Mouse (Mus musculus) adrenal gland, postnatal 4 days (tissue): Measurements from ENCODE around the gene Cir1. TPM values are rescaled to one million over a fixed set of nuclear protein-coding genes. Genes with fewer than 3 reads are reported as not detected.

Source experiments
- DNase-seq, 2 experiments: peaks; one replicate each; pipeline ENCODE4 v3.0.0; 2021 to 2022; ENCODE audit warnings: low spot score in 2 of 2, mixed read lengths in 2 of 2
- total RNA-seq, 2 experiments: library from RNA; stranded (reverse); gene quantifications; 2 replicates each; pipeline ENCODE4 v1.2.3; 2021

Gene Cir1
- total RNA-seq, 2 experiments from 2014 or later, result 25.3 to 28.8 TPM

DNA sequence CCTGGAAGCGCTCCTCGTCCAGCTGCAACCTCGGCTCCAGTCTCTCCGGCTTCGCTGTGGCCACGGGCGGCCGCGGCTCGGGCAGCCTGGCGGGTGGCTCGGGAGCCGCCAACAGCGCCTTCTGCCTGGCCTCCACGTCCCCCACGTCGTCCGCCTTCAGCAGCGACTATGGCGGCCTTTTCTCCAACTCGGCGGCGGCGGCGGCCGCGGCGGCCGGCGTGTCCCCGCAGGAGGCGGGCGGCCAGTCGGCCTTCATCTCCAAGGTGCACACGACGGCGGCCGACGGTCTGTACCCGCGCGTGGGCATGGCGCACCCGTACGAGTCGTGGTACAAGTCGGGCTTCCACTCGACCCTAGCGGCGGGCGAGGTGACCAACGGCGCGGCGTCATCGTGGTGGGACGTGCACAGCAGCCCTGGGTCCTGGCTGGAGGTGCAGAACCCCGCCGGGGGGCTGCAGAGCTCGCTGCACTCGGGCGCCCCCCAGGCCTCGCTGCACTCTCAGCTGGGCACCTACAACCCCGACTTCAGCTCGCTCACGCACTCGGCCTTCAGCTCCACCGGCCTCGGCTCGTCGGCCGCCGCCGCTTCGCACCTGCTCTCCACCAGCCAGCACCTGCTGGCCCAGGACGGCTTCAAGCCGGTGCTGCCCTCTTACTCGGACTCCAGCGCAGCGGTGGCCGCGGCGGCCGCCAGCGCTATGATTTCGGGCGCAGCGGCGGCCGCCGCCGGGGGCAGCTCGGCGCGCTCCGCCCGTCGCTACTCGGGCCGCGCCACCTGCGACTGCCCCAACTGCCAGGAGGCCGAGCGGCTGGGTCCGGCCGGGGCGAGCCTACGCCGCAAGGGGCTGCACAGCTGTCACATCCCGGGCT is 39.0 kb downstream of the Cir1 start:
- DNase-seq, result no peak

DNA sequence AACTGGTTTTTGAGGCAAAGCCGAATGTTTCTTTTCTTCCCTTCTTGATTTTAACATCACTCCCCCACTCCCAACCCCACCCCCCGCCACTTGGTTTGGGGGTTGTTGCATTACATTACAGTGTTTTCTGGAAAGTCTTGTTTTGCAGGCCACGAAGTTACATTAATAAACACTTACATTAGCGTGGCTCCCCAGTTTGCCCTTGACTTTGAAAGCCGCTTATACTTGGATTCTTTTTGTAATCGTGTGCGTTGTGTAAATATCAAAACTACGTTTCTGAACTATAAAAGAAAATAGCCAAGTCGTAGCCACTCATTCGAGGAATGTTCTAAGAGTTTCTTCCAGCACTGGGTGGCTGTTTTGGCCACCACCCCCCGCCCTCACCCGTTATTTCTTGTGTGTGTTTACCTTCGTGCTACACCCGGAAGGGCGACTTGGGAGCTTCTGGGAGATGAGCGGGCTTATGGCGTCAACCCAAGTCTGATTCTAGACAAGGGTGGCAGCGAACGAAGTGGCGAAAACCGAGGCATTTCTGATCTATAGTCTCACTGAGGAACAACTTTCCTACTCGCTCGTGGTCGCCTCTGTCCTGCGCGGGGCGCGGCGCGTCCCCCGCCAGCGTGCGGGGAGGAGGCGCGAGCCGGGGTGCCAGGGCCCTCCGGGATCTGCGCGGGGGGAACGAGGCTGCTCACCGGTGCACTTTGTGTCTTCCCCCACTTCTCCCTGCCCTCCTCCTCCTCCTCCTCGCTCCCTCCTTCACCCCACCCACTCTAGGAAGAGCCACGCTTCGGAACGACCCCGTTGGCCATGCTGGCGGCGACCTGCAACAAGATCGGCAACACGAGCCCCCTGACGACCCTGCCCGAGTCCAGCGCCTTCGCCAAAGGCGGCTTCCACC is 39.9 kb downstream of the Cir1 start:
- DNase-seq, result no peak

DNA sequence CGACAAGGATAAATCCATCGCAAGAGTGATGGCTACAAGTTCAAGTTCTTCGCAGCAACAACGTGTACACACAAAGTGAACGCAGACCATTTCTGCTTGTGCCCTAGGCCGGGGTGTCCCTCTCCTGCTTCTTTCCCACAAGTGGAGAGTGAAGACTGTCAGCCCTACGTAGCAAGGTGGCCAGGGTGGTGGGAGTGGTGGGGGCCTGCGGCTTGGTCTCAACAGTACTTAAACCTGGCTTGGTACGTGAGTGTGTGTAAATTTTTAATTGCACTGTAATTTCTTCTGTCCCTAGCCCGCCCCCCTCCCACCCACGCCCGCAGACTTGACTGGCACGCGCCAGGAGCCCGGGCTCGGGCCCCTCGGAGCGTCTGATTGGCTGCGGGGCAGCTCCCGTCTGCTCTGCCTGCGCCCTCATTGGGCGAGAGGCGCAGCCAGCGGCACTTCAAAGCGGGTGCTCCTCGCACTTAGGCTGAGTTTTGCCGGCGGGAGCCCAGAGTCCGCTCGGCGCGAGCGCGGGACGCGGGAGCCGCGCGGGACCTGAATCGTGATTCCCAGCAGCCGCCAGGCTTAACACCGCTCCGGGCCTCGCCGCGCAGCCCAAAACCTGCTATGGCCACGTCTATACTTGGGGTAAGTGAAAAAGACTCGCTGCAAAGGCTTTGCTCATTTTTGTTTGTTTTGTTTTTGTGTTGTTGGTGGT is 40.9 kb downstream of the Cir1 start, which contains the start of gene Sp9:
TSS of gene Sp9 (plus strand) at position 467 of the 703 bp plus-strand sequence.
- DNase-seq, result no peak

DNA sequence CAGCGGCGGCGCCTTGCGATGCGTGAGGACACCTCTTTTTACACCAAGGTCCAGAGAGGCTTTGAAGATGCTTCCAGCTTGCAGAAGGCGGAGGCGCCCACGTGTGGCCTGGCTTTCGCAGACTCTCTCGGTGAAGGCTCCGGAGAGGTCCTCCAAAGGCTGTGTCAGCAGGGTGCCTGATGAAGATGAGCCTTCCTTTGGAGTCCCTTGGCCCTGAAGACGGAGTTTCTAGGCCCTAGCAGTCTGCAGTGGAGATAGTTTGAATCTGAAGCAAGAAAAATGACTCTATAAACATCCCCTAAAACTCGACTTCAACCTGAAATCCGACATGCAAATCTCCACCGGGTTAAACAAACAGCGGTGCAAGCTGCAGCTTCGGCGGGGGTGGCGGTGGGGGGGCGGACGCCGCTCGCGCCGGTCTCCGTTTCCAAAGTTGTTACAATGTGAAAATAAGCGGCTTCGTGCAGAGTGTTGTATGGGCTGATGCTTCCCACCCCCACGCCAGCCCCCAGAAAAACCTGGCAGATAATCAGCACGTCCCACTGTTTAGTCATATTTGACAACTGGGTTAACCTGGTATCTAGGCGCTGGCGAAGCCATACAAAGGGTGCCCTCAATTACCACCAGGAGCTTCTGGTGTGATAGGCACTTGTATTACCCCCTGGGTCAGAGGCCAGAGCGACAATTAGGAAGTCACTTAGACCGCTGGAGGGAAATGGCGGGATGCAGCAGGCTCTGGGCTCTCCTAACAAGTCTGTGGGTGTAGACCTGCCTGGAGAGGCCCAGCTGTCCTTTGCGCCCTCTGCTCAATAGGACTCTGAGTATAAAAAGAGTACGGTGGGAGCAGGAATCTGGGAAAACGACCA is 41.7 kb downstream of the Cir1 start:
- no peak for DNase-seq

DNA sequence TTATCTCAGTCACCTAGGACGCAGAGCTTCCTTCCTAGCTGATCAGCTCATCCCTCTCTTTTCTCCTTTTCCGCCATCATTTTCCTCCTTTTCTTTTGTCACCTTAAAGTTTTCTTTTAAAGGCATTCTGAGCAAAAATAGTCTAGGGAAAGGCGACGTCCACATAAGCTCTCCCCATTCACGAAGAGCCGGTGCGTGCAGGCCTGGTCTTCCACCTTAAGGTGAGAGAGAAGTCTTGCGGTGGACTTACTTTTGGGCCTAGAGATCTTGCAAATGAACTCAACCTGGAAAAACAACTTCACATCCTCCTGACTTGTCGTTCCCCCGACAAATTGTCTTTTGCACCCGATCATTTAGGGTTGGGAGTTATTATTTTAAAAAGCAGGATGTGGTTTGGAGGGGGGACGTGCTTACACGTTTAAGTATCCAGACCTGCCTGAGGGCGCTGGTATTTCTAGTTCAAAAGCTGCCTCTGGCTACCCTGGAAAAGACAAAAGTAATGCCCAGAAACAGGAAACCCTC is 42.4 kb downstream of the Cir1 start:
- DNase-seq, result no peak

DNA sequence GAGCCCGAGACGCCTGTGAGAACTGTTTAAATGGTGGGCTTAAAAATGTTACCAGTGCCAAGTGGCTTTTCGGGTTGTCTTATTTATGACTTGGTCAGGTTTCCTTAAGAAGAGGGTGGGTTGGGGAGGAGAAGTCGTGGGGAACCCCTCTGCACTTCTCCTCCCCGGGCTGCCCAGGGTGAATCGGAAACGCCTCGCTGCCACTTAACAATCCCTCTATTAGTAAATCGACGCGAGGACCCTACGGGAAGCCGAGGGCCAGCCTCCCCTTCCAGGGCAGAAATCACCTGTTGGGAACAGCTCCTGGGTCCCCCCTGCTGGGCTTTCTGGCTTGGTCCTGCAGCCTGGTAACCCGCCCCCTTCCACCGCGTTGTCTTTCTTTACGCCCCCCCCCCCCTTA is 42.8 kb downstream of the Cir1 start:
- no peak for DNase-seq

DNA sequence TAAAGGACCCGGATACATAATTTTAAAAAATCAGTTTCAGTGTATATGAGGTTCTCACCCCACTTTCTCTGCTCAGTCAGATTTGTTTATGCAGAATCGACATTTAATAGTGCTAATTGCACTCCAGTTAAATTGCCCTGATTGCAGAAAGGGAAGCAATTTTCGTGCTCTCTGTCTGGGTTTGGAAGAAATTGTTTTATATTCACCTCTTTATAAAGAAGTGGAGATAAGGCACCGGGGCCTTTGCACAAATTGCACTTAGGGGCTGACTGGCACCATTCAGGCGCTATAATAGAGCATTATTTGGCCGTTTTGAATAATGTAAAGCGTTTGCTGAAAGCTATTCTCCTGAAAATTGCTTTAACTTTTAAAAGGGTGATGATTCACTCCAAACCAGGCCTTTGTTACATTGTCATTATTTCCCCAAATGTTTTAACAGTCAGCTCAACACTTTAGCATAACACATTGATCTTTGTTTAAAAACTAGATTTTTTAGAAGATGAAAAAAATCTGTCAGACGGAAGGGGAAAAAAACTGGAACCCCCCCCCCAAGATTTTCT is 43.6 kb downstream of the Cir1 start:
- no peak for DNase-seq

DNA sequence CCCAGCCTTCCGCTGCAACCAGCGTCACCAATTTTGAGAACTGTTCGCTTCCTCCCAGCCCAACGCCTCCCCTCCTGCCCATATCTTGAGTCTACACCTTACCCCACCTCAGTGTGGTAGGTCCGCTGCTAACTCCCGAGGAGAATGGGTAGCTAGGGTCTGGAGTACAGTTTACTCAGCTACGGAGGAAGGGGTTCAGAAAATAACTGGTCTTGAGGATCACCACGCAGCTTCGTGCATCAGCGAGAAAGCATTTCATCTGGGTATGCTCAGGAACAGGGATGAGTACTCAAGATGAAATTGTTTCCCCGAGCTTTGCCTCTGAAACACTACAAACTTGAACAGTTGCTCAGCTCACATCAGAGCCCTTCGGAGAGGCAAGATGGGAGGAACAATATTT is 44.2 kb downstream of the Cir1 start:
- DNase-seq, result no peak

DNA sequence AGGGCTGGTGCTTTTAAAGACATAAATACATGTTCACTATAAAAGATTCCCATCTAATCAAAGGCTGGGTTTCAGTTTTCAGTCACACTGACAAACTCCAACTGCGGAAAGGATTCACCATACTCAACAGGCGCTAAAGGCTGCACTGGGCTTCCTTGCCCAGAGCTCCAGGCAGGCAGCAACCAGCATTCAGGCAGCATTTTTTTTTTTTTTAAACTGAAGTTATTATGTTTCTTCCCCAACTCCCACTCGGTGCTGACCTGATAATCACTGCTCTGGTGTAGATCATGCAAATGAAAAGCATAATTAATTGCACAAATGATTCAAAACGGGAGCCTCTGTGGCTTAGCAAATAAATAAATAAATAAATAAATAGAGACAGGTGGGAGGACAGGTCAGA is 44.7 kb downstream of the Cir1 start:
- DNase-seq, result no peak

DNA sequence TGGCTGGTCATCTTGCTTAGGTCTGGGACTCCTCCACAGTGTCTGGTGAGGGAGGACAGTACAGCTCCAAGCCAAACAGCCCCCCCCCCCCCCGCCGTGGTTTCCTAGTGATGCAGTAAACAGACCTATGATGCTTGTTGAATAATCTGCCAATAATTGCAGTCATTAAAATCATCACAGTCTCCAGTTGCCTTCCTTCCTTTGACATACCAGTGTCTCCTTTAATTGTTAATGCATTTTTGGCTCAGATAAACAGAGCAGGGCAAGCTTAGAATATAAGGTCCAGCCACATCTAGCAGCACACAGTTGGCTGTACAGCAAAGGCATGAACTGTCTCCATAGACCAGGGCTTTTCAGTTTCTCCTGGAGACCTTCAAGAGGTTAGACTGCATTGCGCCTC is 45.3 kb downstream of the Cir1 start:
- DNase-seq, result no peak

DNA sequence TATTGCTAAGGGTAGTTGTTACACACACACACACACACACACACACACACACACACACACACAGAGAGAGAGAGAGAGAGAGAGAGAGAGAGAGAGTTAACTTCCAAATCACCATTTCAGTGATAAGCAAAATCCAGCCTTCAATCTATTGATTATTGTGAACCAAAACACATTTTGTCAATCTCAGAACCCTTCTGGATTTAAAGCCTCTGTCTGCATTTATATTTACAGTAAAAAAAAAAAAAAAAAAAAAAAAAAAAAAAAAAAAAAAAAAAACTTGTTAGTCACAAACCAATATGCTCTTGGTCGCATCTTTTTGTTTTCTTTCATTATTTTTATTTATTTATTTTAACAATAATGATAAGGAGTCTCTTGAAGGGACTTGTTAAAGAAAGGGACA is 45.9 kb downstream of the Cir1 start:
- DNase-seq, result no peak

DNA sequence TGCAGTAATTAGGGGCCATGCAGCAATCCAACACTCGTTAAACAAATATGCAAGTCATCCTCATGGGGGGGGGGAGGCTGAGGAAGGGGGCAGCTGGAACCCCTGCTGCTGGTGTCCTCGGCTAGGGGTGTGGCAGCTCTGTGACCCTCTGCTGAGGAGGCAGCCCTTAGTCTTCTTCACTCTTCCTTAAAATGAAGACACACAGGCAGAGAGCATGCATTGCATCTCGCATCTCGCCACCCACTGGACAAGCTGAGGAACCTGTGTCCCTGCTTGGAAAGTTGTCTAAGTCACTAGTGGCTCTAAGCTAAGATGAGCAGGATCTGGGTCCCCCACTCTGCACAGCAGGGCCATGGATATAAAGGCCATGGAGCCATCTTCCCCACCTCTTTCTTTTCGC is 46.5 kb downstream of the Cir1 start:
- DNase-seq, result no peak

DNA sequence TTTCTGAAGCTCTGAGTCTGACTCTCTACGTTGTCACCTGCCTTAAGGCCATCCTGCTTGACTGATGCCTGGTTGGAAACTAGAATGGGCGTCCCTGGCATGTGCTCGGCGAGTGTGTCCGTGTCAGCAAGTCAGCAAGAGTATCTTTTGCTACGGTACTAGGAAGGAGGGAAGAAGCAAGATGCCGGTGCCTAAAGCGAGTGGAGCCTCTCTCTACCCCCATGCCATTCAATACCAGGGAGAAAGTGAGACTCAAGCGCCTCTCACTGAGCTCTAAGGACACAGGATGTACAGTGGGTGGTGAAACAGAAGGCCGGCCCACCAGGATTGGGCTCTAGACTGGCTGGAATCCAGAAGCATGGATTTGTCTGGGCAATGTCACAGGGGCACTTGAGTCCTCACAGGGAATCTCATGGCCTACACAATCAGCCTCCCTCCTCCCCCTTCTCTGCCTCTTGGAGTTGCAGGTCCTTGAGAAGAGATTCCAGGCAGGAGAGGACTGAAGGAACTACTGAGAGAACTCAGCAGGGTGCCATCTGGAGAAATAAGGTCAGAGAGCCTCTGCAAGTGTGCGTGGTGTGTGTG is 47.8 kb downstream of the Cir1 start:
- no peak for DNase-seq

DNA sequence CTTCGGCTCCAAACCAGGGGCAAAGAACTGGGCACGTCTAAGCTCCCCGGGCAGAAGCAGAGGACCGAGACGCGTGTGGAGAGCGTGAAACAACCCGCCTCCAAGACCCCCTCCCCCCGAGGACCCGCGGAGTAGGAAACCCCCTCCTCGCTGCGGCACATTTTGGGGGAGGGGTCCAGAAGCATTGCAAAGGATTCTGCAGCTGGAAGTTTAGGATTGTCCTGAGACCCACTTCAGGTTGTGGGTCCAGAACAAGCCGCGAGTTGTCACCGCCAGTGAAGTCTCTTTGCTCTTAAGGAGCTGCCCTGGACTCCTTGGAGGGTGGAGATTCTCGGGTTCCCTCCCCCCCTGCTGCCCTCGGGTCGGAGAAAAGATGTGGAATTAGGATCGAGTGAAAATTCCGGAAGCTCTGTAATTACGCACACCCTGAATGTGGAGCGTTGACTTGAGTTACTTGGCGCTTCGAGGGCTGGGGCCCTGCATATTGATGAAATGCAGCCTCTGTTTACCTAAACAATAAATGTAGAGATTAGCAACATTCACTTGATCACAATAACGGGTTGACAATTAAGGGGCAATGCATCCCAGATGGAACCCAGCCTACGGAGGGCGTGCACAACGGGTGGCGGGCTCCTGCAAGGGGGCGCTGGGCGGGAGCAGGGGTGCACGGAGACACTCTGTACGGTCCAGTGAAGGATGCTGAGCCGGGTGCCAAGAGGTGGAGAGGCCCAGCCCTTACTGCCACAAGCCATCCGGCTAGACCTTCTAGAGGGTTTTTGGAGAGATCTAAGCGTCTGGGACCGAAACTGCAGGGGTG is 48.5 kb downstream of the Cir1 start:
- DNase-seq, result no peak

DNA sequence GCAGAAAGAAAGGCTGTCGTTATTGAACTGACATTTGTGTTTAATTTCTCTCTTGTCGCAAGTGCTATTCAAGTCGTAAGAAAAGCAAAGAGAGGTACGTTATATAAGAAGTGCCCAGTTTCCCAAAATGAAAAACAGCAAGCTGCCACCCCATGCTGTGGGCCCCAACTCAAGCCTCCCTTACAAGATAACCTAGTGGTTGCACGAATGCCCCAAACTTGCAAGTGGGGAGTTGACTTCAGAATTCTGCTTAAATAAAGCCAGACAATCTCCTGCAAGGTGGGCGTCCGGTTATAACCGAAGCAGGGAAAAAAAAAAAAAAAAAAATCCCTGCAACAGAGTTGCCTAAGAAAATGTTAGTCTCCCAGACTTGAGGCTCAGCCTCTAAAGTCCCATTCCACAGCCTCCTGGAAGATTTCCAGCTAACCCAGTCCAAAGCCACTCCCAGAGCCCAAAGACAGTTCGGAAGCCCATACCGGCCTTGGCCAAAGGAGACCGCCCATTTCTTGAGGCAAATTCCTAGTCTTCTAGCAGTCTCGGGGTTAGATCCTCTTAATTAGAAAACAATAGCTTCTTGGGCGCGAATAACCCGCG is 49.2 kb downstream of the Cir1 start:
- no peak for DNase-seq

DNA sequence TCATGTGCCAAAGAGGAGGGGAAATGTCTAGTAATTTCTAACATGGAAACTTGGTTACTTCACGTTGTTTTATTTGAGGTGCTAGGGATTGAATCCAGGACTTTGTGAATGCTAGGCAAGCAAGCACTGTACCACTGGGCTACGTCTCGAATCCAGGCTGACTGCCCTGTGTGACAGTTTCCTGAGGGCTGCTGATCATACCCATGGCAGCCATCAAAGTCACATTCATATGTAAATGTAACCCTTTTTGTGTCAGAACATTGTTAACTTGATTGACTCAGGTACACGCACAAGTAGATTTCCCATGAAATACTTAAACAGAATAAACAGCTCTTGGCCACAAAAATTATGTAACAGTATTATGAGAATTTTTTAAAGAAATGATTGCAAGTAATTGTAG is 63.8 kb downstream of the Cir1 start:
- DNase-seq, result no peak

DNA sequence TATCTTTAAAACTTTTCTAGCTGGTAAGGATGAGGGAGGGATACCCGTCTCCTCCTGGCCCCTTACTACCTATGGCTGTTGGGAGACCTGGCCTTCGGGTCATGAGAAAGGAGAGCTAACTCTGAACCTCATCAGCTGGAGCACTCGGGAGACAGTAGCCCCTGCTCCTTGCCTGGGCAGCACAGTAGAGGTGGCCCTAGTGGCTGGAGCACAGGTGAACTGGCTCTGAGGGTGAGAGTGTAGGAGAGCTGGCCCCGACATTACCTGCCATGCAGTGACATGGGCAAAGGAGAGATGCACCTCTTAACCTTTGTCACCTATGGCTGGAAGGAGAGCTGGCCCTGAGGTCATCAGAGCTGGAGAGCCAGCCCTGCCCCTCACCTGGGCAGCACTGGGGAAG is 71.2 kb downstream of the Cir1 start:
- DNase-seq, result no peak
